Mouse (Mus musculus) kidney, adult 18-20 months (tissue): Measurements from ENCODE around the gene Foxk2.
A peak's percentile ranks its signal among the peaks of the same experiment; 100 is the strongest.

Experiments used
- DNase-seq: peaks from one replicate; pipeline ENCODE4 v3.0.0; 2021

The Foxk2 gene

GRCm38 (mm10) chr11:121259160-121260100 lies at the start of gene Foxk2:
Gene Foxk2, plus strand, starts transcription at chr11:121259990.
- peak; percentile 90 for DNase-seq

- DNase-seq: no peak
Observed at GRCm38 (mm10) chr11:121216831-121217230, 43.0 kb upstream of the Foxk2 start.

- DNase-seq: no peak
Observed at GRCm38 (mm10) chr11:121219776-121220175, 40.0 kb upstream of the Foxk2 start.

GRCm38 (mm10) chr11:121220771-121221170 lies 39.0 kb upstream of the Foxk2 start:
- no peak for DNase-seq

GRCm38 (mm10) chr11:121221321-121222010 lies 38.3 kb upstream of the Foxk2 start:
- DNase-seq: no peak

- DNase-seq: no peak
Observed at GRCm38 (mm10) chr11:121228129-121229017, 31.4 kb upstream of the Foxk2 start.

- peak; percentile 87 for DNase-seq
Observed at GRCm38 (mm10) chr11:121229018-121229439, 30.8 kb upstream of the Foxk2 start, which contains the start of gene Cybc1. Gene Cybc1, minus strand, starts transcription at chr11:121229322.

- peak; percentile 60 for DNase-seq
Observed at GRCm38 (mm10) chr11:121231191-121231590, 28.6 kb upstream of the Foxk2 start.

- peak; percentile 22 for DNase-seq
Observed at GRCm38 (mm10) chr11:121231628-121232291, 28.0 kb upstream of the Foxk2 start.

GRCm38 (mm10) chr11:121232706-121233105 lies 27.1 kb upstream of the Foxk2 start:
- DNase-seq: no peak

GRCm38 (mm10) chr11:121235475-121236238 lies 24.1 kb upstream of the Foxk2 start:
- DNase-seq: peak; percentile 27

GRCm38 (mm10) chr11:121236564-121237344 lies 23.0 kb upstream of the Foxk2 start, which contains the start of gene Narf:
Gene Narf, plus strand, starts transcription at chr11:121237253.
- peak; percentile 99 for DNase-seq

- DNase-seq: no peak
Observed at GRCm38 (mm10) chr11:121237345-121238128, 22.3 kb upstream of the Foxk2 start.

- DNase-seq: no peak
Observed at GRCm38 (mm10) chr11:121239669-121240068, 20.1 kb upstream of the Foxk2 start.

GRCm38 (mm10) chr11:121250196-121250595 lies 9.6 kb upstream of the Foxk2 start:
- DNase-seq: no peak

- peak; percentile 30 for DNase-seq
Observed at GRCm38 (mm10) chr11:121260211-121260906, 569 bp downstream of the Foxk2 start.

GRCm38 (mm10) chr11:121261074-121261473 lies 1.3 kb downstream of the Foxk2 start:
- DNase-seq: no peak

GRCm38 (mm10) chr11:121277516-121277915 lies 17.7 kb downstream of the Foxk2 start:
- no peak for DNase-seq

GRCm38 (mm10) chr11:121278011-121278410 lies 18.2 kb downstream of the Foxk2 start:
- no peak for DNase-seq
